Mouse (Mus musculus) ES-E14 (cell line): ENCODE results near the gene Cenpl. TPM values are rescaled to one million over a fixed set of nuclear protein-coding genes. Genes with fewer than 3 reads are reported as not detected.

Source experiments
- DNase-seq: peaks from one replicate; pipeline ENCODE4 v3.0.0-alpha.2; 2013; ENCODE audit warnings: low read depth, low spot score
- H3K27ac ChIP-seq: 2 replicates; pipeline ENCODE4 v1.5.1; 2012; ENCODE audit warnings: low read depth, mild to moderate bottlenecking, low read length, moderate library complexity, mixed read lengths; ENCODE audit not compliant: poor library complexity, insufficient read depth, severe bottlenecking
- H3K36me3 ChIP-seq: 2 replicates; pipeline ENCODE4 v1.6.1; 2012; ENCODE audit warnings: mild to moderate bottlenecking, low read length, moderate library complexity, mixed read lengths; ENCODE audit not compliant: control insufficient read depth, poor library complexity, insufficient read depth, severe bottlenecking
- H3K4me1 ChIP-seq, 2 experiments: fragments of 150-350 bp in 1 of 2; sonication (generic) in 1 of 2; 2 replicates each; pipeline ENCODE4 v1.6.1; 2012; ENCODE audit warnings: low read length in 2 of 2, mild to moderate bottlenecking in 1 of 2, mixed read lengths in 1 of 2; ENCODE audit not compliant: control insufficient read depth in 2 of 2, insufficient read depth in 2 of 2, poor library complexity in 1 of 2
- H3K4me3 ChIP-seq, 2 experiments: fragments of 150-350 bp in 1 of 2; sonication (generic) in 1 of 2; 2 replicates each; pipeline ENCODE4 v1.5.1; 2012; ENCODE audit warnings: low read length in 2 of 2, low read depth in 1 of 2, mild to moderate bottlenecking in 1 of 2, mixed read lengths in 1 of 2; ENCODE audit not compliant: insufficient read depth in 1 of 2, poor library complexity in 1 of 2, severe bottlenecking in 1 of 2
- H3K9ac ChIP-seq: 2 replicates; pipeline ENCODE4 v1.6.1; 2012; ENCODE audit warnings: low read depth, mild to moderate bottlenecking, low read length, mixed read lengths; ENCODE audit not compliant: poor library complexity, insufficient read depth, severe bottlenecking
- H3K9me3 ChIP-seq: fragments of 150-350 bp; sonication (generic); 2 replicates; pipeline ENCODE4 v1.6.1; 2012; ENCODE audit warnings: low read depth, mild to moderate bottlenecking, low read length; ENCODE audit not compliant: control insufficient read depth, insufficient read depth
- CHD2 ChIP-seq: IDR thresholded peaks from 2 replicates; pipeline ENCODE4 v1.6.1; 2014; ENCODE audit warnings: mild to moderate bottlenecking, low read depth, low read length, inconsistent platforms
- HCFC1 ChIP-seq: IDR thresholded peaks from 2 replicates; pipeline ENCODE4 v1.6.1; 2012; ENCODE audit warnings: low read length, inconsistent platforms, borderline replicate concordance; ENCODE audit not compliant: insufficient read depth
- MAFK ChIP-seq: IDR thresholded peaks from 2 replicates; pipeline ENCODE4 v1.6.1; 2014; ENCODE audit warnings: mild to moderate bottlenecking, low read depth, low read length, inconsistent platforms; ENCODE audit not compliant: insufficient read depth
- ZC3H11A ChIP-seq: IDR thresholded peaks from 2 replicates; pipeline ENCODE4 v1.6.1; 2012; ENCODE audit warnings: low read depth, mild to moderate bottlenecking, inconsistent platforms, low read length, borderline replicate concordance
- ZNF384 ChIP-seq: IDR thresholded peaks from 2 replicates; pipeline ENCODE4 v1.6.1; 2012; ENCODE audit warnings: low read depth, low read length, inconsistent platforms
- in situ Hi-C, 2 experiments: fragments of 600-800 bp; cut with MboI; formaldehyde crosslinking; loops; one replicate each; pipeline ENCODE4 v1.15.1; 2025; ENCODE audit warnings: low sequenced_read_pairs in 2 of 2, inconsistent platforms in 1 of 2; ENCODE audit not compliant: unreplicated experiment in 2 of 2
- total RNA-seq: library from RNA; depleted of rRNA; stranded (reverse); fragments of 300-350 nt; gene quantifications from 2 replicates; pipeline ENCODE4 v1.2.3, GENCODE M21; 2012

The Cenpl gene
- total RNA-seq, 1 experiment: 6.2 TPM

DNA sequence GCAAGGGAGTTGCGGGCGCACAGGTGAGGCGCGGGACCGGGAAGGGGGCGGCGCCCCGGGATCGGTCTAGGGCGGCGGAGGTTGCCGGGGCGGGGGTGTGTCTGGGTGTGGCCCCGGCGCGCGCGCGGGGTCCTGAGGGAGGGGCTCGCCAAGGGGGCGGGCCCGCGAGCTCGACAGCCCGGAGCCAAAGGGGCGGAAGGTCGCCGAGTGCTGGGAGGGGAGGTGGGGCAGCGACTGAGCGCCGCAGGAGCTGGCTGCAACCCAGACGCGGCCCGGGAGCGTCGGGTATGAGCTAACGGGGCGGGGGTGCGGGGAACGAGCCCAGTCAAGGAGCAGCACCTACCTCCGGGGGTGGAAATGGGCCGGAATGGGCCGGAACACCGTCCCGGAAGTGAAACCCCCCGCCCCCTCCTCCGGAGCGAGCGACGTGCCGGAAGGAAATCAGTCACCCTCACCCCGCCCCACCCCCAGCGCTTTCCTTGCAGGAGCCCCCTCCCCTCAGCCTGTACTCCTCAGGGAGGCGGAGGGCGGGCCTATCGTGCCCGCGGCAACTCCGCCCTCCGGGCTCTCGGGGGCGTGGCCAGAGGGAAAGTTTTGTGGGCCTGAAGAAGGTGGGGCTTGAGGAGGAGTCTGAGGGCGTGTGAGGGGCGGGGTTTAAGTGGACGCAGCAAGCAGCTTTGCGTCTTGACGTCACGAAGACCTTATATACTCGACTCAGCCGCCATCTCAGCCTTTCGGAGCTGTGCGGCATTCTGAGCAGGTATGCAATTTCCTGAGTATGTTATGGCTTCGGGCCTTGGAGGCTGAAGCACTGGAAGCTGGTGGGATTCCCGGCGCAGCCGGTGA, 35.9 kb upstream of the Cenpl start, which contains the start of gene Zbtb37:
Zbtb37 (minus strand) TSS at position 415 of the 846 bp plus-strand sequence.
- peak within 1 kb of the TSS; percentile 67 to 98 for H3K4me3 ChIP-seq
- no peak for TF ChIP-seq ZNF384
- TF ChIP-seq HCFC1: peak; percentile 75; the same call in 1 of the 2 replicates
- TF ChIP-seq MAFK: no peak
- H3K4me1 ChIP-seq: peaks cover 0 to 2% of the 10 kb centered on the region in 2 experiments; a peak in 1 of 4 replicates
- peak within 1 kb of the TSS; percentile 99 for H3K27ac ChIP-seq
- in situ Hi-C loops: no loop called here
- H3K36me3 ChIP-seq: peaks cover 36% of the 10 kb centered on the region
- peak within 1 kb of the TSS; percentile 97 for H3K9ac ChIP-seq
- no peaks in the 10 kb centered on the region for H3K9me3 ChIP-seq
- DNase-seq: peak; percentile 99

DNA sequence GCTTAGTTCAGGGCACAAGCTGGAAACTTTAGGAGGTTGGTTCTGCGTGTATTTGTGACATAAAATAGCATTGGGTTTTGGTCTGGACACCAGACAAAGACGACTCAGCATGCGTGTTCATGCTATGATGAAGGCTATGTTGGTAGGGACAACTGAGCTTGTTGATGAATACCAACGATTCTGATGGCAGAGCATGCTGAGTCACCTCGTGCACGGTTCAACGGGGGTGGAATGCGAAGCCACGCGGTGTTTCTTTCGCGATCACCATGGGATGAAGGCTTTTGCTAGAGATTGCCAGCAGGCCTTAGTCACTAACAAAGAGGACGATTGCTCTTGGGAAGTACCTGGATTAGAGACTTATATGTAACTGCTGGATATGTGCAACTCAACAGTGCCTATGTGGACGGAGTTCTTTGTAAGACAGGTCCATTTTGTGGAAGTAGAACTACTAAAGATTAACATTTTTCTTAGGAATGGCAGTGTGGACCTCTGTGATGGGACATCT, 35.2 kb upstream of the Cenpl start:
- DNase-seq: peak; percentile 19

DNA sequence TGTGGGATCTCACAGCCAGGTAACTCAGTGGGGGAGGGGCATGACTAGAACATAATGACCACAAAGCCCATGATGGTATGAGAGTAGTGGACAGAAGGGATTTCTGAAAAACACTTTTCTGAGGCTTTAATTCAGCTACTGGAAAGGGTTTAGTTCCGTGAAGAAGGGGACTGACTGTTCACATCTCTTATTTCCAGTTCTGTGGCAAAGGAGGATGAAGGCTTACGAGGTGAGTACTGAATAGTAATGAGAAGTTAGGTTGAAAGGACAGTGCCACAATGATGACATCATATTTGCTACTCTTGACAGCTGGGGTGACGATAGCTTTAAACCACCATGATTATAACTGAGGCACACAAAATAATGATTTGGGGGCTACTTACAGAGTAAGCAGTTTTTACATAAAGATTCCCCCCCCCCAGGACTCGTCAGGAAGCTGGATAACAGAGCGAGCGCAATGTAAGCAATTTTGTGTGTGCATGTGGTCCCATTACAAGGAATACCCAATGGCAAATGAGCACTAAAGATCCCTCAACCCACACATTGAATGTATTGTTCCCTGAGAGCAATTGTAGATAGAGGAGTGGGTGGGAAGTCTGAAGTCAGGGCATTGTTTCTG, 34.6 kb upstream of the Cenpl start:
- Histone ChIP-seq H3K27ac (peak overlapping the region; percentile 97; the same call in 1 of the 2 replicates), H3K36me3 (peaks cover 36% of the 10 kb centered on the region), H3K4me1 (peaks cover 0 to 2% of the 10 kb centered on the region in 2 experiments; a peak in 1 of 4 replicates), H3K4me3 (peak overlapping the region; percentile 67 to 88), H3K9me3 (no peaks in the 10 kb centered on the region), H3K9ac (peak overlapping the region; percentile 97)
- in situ Hi-C loops: no loop called here
- DNase-seq: peak; percentile 29
- TF ChIP-seq ZNF384: no peak
- no peak for TF ChIP-seq CHD2
- no peak for TF ChIP-seq ZC3H11A
- TF ChIP-seq HCFC1: no peak
- TF ChIP-seq MAFK: no peak

More for the DNA sequence above, 35.2 kb upstream of the Cenpl start:
- in situ Hi-C loops: no loop called here
- Histone ChIP-seq H3K27ac (peak overlapping the region; percentile 97), H3K9ac (peak overlapping the region; percentile 97), H3K36me3 (peaks cover 36% of the 10 kb centered on the region), H3K4me3 (peak overlapping the region; percentile 67 to 88), H3K4me1 (peaks cover 0 to 2% of the 10 kb centered on the region in 2 experiments; a peak in 1 of 4 replicates), H3K9me3 (no peaks in the 10 kb centered on the region)
- TF ChIP-seq HCFC1 (no peak), MAFK (peak; percentile 51; the same call in 1 of the 2 replicates), ZNF384 (no peak), CHD2 (peak; percentile 72; the same call in 1 of the 2 replicates), ZC3H11A (no peak)

DNA sequence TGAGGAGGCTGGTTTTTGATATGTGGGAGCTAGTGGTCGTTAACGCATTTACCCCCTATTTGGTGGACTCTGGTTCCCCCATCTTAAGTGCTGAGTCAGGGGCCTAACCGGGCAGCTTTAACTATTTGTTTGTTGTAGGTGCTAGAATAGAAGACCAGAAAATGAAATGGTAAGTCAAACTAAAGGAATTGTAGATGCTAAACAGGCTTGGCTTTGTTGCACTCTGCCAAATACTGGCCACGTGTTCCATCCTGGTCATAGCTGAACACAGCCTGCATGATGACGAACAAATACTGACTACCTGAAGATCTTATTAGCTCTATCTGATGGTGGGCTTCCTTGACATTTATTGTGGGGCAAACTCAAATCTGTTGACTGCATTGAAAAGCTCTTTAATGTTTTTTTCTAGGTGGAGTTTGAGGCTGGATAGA, 34.1 kb upstream of the Cenpl start:
- in situ Hi-C loops: no loop called here
- H3K9ac ChIP-seq: peak overlapping the region; percentile 97
- peaks cover 34% of the 10 kb centered on the region for H3K36me3 ChIP-seq
- no peaks in the 10 kb centered on the region for H3K9me3 ChIP-seq
- peak overlapping the region; percentile 97; the same call in 1 of the 2 replicates for H3K27ac ChIP-seq
- peaks cover 0 to 2% of the 10 kb centered on the region in 2 experiments; a peak in 1 of 4 replicates for H3K4me1 ChIP-seq
- H3K4me3 ChIP-seq: peak overlapping the region; percentile 67 to 88
- TF ChIP-seq MAFK: no peak
- TF ChIP-seq CHD2: no peak
- no peak for TF ChIP-seq ZNF384
- no peak for TF ChIP-seq HCFC1
- no peak for TF ChIP-seq ZC3H11A
- peak; percentile 29 for DNase-seq
